Mouse (Mus musculus) kidney, adult 8-10 months (tissue): Measurements from ENCODE around the gene Prss33.
"Not testable (repeated sequence)": the region's sequence is repeated elsewhere in the genome, so short reads cannot be mapped to it uniquely, and the experiment has no call there.

ENCODE experiments used
- DNase-seq, 2 experiments: peaks; one replicate each; pipeline ENCODE4 v3.0.0; 2022

The Prss33 gene

GRCm38 (mm10) chr17:23836006-23836575, at the start of gene Prss33:
TSS of gene Prss33 (minus strand) at chr17:23836056.
- no peak for DNase-seq

GRCm38 (mm10) chr17:23880576-23880975, 44.7 kb upstream of the Prss33 start, which contains the start of the genes Dcpp1 and Dcpp2:
TSS of gene Dcpp1 (plus strand) at chr17:23880876.
TSS of gene Dcpp2 (plus strand) at chr17:23880880.
- DNase-seq: not testable (repeated sequence)

DNA sequence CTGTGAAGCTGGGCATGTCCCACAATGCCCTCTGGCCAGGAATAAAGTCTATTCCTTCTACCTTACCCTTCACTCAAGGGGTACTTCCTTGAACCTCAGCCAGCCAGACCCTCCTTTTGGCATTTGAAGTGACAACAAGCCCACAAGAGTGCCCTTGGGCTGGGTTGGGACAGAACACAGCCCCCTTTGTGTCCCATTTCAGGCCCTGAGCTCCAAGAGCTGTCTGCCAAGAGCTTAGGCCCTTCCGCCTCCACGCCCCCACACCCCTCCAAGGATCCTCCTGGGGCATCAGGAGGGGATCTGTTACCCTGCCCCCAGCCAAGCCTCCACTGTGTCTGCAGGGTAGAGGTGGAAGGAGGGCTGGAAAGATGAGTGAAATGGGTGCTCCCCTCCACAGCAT, 41.3 kb upstream of the Prss33 start:
- no peak for DNase-seq

DNA sequence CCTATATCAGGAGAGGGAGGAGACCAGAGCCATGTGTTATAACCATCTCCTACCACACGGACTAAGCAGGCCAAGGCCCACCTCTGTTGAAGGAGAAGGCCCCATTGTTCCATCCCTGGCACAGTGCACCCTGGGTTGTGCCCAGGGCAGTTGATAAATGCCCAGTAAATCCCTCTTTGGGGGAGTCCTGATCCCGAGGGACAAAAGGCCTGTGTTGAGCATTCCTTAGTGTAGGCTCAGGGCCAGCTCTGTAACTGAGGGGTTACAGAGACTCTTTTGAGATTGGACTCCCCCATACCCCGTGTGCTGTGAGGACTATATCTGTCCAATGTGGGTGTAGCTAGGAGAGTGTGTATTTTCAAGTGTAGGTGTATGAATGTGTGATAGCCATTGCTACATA, 40.9 kb upstream of the Prss33 start:
- no peak for DNase-seq

DNA sequence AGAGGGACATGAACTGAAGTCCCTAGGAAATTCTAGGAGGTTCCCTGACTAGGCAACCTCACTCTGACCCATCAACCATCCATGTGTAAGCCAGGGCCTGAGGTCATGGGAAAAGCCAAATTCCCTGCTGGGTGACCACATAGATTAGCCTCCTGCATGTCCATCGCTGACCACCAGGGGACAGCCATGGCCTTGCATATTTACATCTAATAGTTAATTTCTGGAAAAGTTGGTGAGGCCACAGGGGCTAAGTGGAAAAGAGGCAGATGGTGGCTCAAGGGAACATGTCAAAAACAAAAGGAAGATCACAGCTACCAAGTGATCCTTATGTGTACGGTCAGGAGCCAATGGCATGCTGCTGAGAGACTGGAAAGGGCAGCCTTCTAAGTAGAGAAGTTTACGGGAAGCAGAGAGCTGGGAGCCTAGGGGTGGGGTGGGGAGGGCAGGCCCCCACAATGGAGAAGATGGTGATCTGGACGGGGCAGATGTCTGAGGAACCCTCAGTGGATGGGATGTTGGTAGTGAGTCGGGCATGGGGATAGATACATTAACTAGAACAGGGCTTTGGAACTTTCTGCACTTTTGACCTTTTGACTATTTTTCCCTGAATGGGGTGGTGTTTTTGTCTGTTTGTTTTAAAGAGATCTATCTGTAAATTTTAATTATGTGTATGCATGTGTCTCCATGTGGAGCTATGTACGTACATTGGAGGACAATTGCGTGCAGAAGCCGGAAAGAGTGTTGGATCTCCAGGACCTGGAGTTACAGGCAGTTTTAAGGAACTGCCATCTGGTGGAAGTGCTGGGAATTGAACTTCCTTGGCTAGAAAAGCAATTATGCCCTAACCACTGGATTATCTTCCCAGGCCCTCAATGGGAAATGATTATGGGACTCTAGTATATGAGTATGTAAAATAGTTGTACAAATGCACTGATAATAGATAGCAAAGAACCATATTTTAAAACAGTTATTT, 38.3 kb upstream of the Prss33 start:
- DNase-seq: peak; percentile 42 to 61

GRCm38 (mm10) chr17:23868513-23868912, 32.7 kb upstream of the Prss33 start:
- DNase-seq: no peak

DNA sequence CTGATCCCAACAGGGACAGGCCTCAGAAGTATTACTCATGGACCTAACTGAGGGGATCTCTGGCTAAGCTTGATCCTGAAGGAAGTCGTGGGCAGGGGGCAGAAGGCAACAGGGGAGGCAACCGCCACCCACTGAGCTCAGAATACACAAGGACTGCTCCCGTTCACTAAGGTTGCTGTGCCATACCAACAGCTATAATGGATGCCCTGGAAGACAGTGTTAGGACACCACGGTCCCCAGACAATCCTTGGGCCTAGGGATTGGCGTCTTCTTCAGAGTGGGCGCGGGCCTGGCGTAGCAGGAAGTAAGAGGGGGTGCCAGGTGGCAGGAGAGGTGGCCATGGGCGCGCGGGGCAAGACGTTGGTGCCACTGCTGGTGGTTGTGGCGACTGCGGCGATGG, 31.9 kb upstream of the Prss33 start, which contains the start of gene Prss21:
TSS of gene Prss21 (plus strand) at position 301 of the 400 bp plus-strand sequence.
- no peak for DNase-seq

DNA sequence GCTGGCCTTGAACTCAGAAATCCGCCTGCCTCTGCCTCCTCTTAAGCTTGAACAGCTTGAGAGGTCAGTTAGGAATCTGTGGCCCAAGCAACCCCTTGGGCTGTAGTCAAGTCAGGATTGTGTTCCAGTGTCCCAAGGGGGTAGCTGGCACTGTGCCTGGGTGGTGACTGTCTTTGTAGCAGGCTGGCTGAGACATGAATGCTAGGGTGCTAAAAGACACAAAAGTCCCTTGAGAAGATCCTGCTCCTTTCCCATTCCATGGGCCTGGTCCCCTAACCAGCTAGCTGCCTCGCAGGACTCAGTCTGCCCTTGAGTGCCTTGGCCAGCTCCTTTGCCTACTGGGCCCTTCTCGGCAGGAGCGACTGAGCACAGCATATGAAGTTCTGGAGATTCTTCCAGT, 27.1 kb upstream of the Prss33 start:
- no peak for DNase-seq

GRCm38 (mm10) chr17:23857913-23858312, 22.1 kb upstream of the Prss33 start:
- no peak for DNase-seq

- DNase-seq: no peak
These were observed 21.3 kb upstream of the Prss33 start for GRCm38 (mm10) chr17:23857193-23857592.

- DNase-seq: no peak
These were observed 18.4 kb upstream of the Prss33 start for GRCm38 (mm10) chr17:23854229-23854765.

GRCm38 (mm10) chr17:23853292-23853691, 17.4 kb upstream of the Prss33 start:
- peak in 1 of 2 experiments; percentile 67 for DNase-seq

DNA sequence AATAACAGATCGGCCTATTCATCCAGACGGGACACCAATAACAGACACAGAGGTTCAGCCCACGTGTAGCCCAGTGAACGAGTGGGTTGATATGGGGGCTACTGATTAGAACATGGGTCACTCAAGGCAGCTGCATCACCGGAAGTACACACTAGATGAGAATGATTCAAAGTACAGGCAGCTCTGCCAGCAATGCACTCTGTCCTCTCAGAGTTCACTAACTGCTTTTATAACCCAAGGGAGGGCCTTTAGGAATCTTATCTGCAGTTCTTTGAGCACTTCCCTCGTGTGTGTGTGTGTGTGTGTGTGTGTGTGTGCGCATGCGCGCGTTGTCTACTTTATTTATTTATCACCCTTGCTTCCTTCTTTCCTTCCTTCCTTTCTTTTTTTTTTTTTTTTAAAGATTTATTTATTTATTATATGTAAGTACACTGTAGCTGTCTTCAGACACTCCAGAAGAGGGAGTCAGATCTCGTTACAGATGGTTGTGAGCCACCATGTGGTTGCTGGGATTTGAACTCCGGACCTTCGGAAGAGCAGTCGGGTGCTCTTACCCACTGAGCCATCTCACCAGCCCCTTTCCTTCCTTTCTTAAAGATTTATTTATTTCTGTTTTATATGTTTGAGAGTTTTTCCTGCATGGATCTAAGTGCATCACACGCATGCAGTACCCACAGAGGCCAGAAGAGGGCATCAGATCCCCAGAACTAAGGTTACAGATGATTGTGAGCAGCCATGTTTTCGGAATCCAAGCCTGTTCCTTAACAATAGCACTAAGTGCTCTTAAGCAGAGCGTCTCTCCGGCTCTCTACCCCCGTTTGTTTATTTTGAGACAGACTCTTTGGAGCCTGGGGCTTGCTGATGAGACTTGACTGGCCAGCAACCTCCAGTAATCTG, 15.2 kb upstream of the Prss33 start:
- peak; percentile 37 to 65 for DNase-seq

DNA sequence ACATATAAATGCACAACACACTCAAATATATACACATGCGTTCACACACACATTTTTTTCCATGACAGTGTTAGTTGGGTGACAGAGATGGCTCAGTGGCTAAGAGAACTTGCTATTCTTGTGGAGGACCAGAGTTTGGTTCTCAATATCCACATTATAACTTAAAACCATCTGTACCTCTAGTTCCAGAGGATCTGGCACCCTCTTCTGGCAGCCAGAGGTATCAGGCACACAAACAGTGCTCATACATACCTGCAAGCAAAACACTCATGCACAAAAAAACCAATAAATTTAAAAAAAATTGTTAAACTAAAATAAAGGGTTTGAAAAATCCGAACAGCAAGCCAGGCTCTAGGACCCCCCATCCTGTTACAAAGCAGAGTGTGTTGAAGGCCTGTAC, 14.2 kb upstream of the Prss33 start:
- no peak for DNase-seq

- DNase-seq: peak; percentile 29 to 50
These were observed 8.0 kb upstream of the Prss33 start, which contains the start of the genes Prss32 and Prss41 for GRCm38 (mm10) chr17:23843812-23844273. TSS of gene Prss32 (plus strand) at chr17:23843855. TSS of gene Prss41 (minus strand) at chr17:23844172.

DNA sequence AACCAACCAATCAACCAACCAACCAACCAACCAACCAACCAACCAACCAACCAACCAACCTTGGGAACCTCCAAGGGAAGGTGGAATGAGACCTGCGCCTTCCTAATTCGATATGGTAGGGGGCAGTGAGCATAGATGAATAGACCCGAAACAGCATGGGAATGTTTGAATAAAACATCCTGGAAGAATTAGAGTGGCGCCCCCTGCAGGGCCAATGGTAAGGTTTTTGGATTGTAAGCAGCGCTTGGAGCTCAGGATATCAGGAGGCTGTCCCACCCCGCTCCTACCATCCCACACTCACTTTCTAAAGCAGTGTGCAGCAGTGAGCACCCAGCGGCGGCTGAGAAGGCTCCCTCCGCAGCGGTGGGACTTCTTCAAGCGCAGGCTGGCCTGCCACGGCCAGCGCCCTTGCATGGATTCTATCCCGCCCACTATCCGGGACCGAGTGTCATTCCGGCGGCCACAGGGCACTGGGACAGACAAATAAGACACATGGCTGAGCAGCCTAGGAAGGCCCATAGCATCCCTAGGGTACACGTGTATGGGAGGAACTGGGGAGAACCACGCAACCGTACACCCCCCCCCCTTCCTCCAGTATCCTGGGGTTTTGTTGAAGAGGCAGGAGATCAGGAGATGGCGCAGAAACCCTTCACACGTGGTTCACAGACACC, 7.4 kb upstream of the Prss33 start:
- no peak for DNase-seq

DNA sequence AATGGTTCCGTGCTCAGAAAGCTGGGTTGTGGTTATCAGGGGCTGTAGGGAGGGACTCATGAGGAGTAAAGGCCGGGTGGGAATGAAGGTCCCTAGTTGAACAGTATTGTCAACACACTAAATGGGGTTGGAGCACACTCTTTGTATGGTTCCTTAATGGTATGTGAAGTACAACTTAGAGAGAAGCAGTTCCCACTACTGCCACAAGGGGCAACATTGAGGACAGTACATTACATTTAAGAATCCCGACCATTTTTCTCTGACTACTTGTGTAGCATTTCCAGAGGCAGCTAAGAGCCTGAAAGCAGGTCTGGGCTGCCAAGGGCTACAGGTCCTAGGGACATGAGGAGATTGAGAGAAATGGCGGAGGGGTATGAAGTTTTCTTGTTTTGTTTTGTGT, 5.3 kb upstream of the Prss33 start:
- peak; percentile 42 to 73 for DNase-seq

GRCm38 (mm10) chr17:23831201-23831600, 4.7 kb downstream of the Prss33 start:
- no peak for DNase-seq

DNA sequence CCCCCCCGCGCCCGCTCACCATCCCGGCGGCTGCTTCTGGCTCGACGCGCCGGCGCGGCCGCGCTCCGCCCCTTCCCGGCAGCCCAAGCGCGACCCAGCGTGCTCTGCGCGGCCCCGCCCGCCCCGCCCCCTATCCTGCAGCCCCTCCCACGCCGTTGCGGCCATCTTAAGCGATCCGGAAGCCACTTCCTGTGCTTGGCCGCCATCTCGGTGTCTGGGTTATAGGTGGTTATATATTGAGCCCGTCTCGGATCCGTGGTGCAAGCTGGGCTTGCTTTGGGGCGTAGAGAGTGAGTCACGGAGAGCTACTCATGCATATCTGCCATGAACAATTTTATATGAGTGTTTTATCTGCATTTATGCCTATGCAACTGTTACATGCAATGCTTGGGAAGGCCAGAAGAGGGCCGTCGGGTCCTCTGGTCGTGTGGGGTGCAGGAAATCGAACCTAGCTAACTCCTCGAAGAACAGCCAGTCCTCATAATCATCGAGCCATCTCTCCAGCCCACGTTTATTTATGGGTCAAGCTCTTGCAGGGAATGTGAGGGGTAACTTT, 6.7 kb downstream of the Prss33 start, which contains the start of gene Elob:
TSS of gene Elob (minus strand) at position 73 of the 556 bp plus-strand sequence.
- peak; percentile 79 to 82 for DNase-seq

- DNase-seq: peak; percentile 45 to 55
These were observed 7.4 kb downstream of the Prss33 start for GRCm38 (mm10) chr17:23828271-23829001.
